Mouse (Mus musculus) layer of hippocampus, adult 2 months (tissue): ENCODE results near the gene Ndnf. TPM values are rescaled to one million over a fixed set of nuclear protein-coding genes. Genes with fewer than 3 reads are reported as not detected.

Experiments used
- DNase-seq, 2 experiments: peaks; one replicate each; pipeline ENCODE4 v3.0.0; 2022; ENCODE audit warnings: low spot score in 2 of 2
- H3K27ac ChIP-seq: fragments of 200-600 bp; 2 replicates; pipeline ENCODE4 v1.8.1; 2022
- H3K4me3 ChIP-seq: fragments of 200-600 bp; 2 replicates; pipeline ENCODE4 v1.8.1; 2022; ENCODE audit warnings: mild to moderate bottlenecking
- CTCF ChIP-seq: fragments of 200-600 bp; conservative IDR thresholded peaks from 2 replicates; pipeline ENCODE4 v1.8.1; 2022; ENCODE audit warnings: antibody characterized with exemption, mild to moderate bottlenecking, moderate library complexity
- long read RNA-seq, 2 experiments: library from polyadenylated mRNA; stranded (forward); transcript quantifications; one replicate each; pipeline ENCODE4 v2.0.0; 2021; ENCODE audit warnings: borderline mapping rate in 2 of 2
- total RNA-seq, 2 experiments: library from RNA; stranded (reverse); gene quantifications; 2 replicates each; pipeline ENCODE4 v1.2.3; 2021

Gene Ndnf
- total RNA-seq, result 10 to 100 TPM; 17.6 to 27.2 TPM
- long read RNA-seq, experiment 1, full-length matches to known transcripts, result 5 of 11 reads
- long read RNA-seq, experiment 1, partial matches to known transcripts, result 0 of 11 reads
- long read RNA-seq, experiment 1, other reads (novel, unspliced or antisense), result 6 of 11 reads
- long read RNA-seq, experiment 2, full-length matches to known transcripts, result 5 of 8 reads
- long read RNA-seq, experiment 2, partial matches to known transcripts, result 0 of 8 reads
- long read RNA-seq, experiment 2, other reads (novel, unspliced or antisense), result 3 of 8 reads

DNA sequence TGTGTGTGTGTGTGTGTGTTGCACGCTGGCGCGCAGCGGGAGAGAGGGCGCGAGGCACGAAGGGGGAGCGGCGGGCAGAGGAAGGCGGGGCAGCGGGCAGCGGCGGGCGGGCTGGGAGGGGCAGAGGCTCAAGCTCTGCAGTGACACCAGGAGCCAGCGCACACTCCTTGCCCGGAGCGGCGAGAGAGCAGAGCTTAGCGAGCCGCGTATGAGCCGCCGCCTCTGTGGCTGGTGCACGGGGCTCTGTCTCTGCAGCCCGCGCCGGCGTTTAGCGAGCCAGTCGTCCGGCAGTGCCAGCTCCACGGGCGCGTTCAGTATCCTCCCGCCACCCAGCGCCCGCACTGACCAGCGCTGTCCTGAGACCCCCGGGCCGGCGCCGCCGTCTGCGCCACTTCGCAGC lies at the start of gene Ndnf:
Gene Ndnf, plus strand, starts transcription at position 140 of the 400 bp plus-strand sequence.
- DNase-seq, result peak; percentile 16 to 32
- Histone ChIP-seq H3K27ac (peak within 1 kb of the TSS; percentile 65; the same call in 1 of the 2 replicates), H3K4me3 (peak within 1 kb of the TSS; percentile 69)
- no peak for TF ChIP-seq CTCF

DNA sequence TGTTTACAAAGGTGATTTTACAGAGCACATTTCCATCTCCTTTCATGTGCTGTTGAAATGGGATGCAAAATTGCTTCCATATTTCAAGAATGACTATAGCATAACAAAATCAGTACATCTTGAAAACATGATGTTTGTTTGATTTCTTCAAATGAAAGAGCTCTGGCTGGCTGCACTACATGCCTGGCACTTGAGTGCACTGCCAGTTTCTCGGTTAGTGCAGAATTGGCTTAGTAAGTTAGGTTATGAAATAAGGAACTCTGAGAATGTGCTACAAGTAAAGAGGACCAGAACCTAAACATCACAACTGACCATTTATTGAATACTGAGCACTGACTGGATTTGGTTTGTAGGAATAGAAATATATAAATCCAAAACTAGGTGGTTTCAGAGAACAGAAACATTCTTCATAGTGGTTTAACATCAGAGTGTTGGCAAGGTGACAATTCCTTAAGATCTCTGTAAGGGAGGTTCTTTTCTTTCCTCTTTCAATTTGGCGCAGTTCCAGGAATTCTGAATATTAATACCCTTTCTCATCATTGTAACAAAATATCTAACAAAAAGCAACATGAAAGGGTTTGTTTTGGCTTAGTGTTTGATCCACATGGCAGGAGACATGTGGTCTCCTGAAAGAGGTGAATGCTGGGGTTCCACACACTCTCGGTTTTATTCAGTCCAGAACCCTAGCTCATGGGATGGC lies 48.2 kb upstream of the Ndnf start:
- Histone ChIP-seq H3K27ac (no peak overlapping the region), H3K4me3 (no peak overlapping the region)
- no peak for DNase-seq
- TF ChIP-seq CTCF, result no peak

DNA sequence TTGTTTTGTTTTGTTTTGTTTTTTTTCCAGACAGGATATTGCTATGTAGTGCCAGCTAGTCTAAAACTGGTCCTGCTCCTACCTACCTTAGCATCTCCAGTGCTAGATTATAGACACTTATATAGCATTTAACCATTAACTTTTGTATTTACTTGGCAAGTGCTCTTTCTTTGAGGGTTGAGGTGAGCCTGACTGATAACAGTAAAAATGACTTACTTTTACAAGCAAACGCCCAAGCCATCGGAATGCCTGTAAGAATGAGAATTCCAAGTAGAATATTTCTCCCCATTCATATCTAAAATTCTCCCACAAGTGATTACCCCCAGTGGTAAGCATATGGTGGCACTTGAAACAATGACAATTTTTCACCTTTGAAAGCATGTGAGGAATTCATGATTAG lies 40.8 kb upstream of the Ndnf start:
- Histone ChIP-seq H3K27ac (no peak overlapping the region), H3K4me3 (no peak overlapping the region)
- TF ChIP-seq CTCF, result no peak
- DNase-seq, result no peak

DNA sequence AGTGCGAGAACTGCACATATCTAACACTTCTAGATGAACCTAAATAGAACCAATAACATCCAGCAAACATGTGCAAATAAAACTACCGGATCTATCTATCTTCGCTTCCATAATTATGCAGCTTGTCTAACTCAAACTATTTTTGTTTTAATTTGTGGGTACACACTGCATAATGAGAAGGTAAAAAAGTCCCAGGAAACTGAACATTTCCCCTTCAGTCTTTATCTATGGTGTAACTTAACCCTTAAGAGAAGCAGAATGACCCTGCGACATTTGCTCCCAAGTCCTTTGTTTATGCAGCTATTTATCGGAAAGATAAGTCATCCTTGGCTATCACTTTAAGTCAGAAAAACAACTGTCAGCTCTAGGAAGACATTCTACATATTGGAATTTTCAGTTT lies 39.2 kb upstream of the Ndnf start:
- no peak for TF ChIP-seq CTCF
- Histone ChIP-seq H3K4me3 (no peak overlapping the region), H3K27ac (no peak overlapping the region)
- no peak for DNase-seq

DNA sequence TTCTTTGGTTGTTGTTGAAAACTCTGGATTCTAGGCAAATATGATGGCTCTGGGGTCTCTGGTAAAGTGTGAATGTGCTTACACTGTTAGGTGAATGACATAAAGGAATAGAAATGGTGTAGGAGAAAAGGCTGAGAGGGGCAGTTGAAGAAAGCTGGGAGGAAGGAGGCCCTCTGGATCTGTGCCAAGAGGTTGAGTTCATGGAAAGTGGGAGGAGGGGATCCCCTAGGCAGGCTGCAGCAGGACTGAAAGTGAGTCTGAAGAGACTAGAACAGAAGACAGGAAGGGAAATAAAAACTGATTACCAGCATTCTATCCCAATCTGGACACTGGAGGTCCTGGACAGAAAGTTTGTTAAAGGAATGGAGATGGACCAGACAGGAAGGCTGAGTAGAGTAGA lies 29.0 kb upstream of the Ndnf start:
- DNase-seq, result no peak
- TF ChIP-seq CTCF, result no peak
- no peak overlapping the region for H3K4me3 ChIP-seq

DNA sequence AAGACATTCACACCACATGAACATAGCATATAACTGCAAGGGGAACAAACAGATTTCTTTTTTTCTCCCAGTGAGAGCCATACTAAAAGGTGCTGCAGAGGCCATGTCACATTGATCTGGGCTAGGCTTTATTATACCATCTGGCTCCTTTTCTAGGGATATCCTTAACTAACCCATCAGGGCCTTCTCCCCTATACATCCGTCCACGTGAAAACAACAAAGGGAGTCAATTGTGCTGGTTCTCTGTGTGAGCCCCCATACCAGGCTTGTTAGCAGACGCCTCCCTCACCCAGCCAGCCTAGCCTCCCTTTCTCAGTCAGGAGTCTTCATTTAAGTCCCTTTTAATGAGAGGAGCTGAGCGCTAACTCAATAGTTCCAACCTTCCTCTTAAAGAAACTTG lies 27.3 kb upstream of the Ndnf start:
- H3K4me3 ChIP-seq, result no peak overlapping the region
- no peak for TF ChIP-seq CTCF
- no peak overlapping the region for H3K27ac ChIP-seq

More for the DNA sequence above, 29.0 kb upstream of the Ndnf start:
- no peak overlapping the region for H3K27ac ChIP-seq

DNA sequence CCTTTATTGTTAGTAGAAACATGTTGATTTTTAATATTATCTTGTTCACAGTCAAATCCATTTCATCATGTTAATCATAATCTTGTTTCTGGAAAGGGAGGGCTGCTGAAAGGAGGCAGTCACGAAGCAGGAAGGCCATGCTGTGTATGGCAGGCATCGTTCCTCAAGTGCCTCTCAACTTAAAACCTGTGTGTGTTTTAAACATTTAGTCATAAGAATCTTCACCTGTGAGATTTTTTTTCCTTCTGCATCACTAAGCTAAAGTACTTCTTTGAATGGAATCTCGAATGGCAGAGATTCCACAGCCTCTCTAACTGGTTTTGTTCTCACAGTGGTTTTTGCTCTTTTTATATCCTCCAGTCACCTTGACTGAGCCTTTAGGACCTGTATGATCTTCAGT lies 25.0 kb upstream of the Ndnf start:
- Histone ChIP-seq H3K27ac (no peak overlapping the region), H3K4me3 (no peak overlapping the region)
- TF ChIP-seq CTCF, result no peak
- DNase-seq, result no peak

More for the DNA sequence above, 27.3 kb upstream of the Ndnf start:
- no peak for DNase-seq

DNA sequence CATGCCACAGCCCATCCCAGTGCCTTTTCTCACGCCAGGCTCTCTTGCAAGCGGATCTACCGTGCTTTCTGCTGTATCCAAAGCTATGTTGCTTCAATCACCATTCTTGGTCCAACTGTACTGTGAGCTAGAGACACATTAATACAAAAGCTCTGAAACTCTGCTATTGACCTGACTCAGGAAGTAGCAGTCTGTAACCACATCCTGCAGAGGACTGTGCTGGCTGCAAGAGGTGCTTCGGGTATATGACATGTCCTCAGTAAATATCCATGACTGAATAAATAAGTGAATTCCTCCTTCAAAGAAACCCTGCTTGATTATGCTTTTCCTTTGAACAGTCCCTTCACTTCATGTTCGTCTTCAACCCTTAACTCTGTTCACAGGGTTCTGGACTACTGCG lies 23.7 kb upstream of the Ndnf start:
- Histone ChIP-seq H3K27ac (no peak overlapping the region), H3K4me3 (no peak overlapping the region)
- DNase-seq, result no peak
- TF ChIP-seq CTCF, result no peak

DNA sequence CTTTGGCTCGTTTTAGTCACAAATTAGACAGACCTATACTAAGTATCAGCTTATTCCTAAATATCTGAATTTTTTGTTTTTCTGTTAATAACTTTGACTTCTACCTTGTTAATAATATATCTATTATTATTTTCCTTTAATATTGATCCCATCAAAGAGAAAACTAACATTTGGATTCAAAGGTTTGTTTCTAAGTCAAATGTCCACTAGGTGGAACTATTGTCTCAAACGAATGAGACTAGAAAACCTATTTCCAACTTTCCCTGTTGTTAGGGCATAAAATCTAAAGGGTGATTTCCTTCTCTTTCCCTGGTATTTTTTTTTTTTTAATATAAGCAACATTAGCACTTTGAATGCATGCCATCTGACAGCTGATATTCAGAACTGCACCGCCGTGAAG lies 20.0 kb upstream of the Ndnf start:
- TF ChIP-seq CTCF, result peak; percentile 83
- DNase-seq, result no peak
- Histone ChIP-seq H3K4me3 (no peak overlapping the region), H3K27ac (no peak overlapping the region)

DNA sequence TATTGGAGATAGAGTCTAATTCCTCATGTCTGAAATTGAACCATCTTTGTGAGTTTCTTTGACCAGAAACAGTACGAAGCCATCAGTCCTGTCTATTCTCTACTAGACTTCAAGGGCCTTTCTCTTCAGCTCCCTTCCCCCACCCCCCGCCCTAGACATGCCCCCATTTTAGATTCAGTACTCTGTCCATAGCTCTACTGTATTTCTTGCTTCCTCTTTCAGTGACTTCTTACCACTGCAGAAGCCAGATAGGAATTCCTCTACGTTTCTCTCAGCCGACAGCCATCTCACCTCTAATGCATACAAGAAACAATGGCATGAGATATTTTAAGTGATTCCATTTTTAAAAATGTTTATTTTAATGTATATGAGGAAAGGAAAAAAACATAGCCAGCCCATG lies 10.1 kb upstream of the Ndnf start:
- H3K27ac ChIP-seq, result no peak overlapping the region
- H3K4me3 ChIP-seq, result no peak overlapping the region
- no peak for DNase-seq
- TF ChIP-seq CTCF, result no peak

DNA sequence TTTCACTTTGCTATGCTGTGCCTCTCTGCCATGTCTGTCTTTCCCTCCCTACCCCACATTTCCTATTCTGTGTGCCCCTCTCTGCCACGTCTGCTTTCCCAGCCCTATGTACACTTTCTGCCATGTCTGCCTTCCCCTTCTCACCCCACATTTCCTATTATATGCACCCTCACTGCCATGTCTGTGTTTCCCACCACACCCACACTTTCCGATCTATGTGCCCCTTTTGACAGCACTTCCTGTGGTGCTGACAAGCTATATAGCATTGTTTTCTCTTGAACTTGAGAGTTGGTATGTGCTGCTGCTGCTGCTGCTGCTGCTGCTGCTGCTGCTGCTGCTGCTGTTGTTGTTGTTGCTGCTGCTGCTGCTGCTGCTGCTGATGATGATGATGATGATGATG lies 9.3 kb upstream of the Ndnf start:
- Histone ChIP-seq H3K27ac (no peak overlapping the region), H3K4me3 (no peak overlapping the region)
- TF ChIP-seq CTCF, result no peak
- no peak for DNase-seq

DNA sequence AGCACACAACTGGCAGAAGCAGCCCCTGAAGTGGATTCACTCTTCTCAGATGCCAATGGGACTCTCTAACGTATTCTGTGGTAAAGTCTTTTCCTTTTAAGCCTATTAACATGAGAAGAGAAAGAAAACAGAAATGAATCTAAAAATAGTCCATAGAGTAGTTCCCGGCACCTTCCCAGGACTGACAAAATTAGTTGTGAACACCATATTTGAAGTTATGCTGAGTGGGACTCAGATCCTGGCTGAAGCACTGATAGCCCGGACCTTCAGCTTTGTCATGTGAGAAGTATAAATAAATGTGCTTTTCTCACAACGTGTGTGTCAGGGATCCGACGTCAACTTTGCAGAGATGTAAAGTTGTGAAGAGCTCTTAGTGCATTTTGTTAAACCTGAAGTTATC lies 7.4 kb upstream of the Ndnf start:
- TF ChIP-seq CTCF, result no peak
- no peak overlapping the region for H3K27ac ChIP-seq
- DNase-seq, result no peak
- no peak overlapping the region for H3K4me3 ChIP-seq

DNA sequence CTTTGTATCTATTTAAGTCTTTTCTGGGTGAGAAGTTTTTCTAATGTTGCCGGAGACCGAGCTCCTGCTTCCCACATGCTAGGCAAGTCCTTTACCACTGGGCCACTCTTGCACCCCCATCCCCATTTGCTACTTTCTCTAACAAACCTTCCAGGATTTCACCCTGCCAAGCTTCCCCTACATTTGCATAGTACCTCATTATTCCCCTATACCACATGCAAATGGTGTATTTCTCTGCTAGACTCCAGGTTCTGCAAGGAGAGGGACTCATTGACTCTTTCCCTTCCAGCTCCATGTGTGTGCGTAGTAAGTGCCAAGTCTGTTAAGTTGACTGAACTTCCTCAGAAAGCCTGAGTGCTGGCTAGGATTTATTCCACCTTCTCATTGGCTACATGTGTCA lies 5.1 kb upstream of the Ndnf start:
- no peak for TF ChIP-seq CTCF
- H3K27ac ChIP-seq, result no peak overlapping the region
- H3K4me3 ChIP-seq, result no peak overlapping the region
- no peak for DNase-seq

DNA sequence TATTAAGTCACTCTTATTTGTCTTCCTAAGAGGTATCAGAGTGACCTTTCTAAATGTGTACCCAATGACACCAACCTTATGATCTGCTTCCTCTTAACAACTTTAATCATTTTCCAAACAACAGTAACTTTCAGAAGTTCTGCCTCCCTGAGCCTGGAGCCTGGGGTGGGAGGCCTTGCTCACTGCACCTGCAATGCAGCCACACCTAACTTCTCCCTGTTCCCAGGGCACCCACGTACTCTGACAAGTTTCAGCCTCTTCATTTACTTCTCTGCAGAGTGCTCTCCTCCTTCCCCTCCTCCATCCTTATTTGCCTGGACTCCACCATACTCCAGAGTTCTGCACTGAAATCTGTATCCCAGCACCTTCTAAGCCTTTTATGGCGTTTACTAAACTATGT lies 1.4 kb upstream of the Ndnf start:
- H3K4me3 ChIP-seq, result no peak overlapping the region
- no peak overlapping the region for H3K27ac ChIP-seq
- no peak for TF ChIP-seq CTCF
- no peak for DNase-seq
